Mouse (Mus musculus): Measurements from ENCODE around the gene Nudcd3. TPM values are rescaled to one million over a fixed set of nuclear protein-coding genes. Genes with fewer than 3 reads are reported as not detected.
A peak's percentile ranks its signal among the peaks of the same experiment; 100 is the strongest.
"Not testable (repeated sequence)": the region's sequence is repeated elsewhere in the genome, so short reads cannot be mapped to it uniquely, and the experiment has no call there.

Gene Nudcd3
- total RNA-seq, 2 experiments from 2014 or later = 118 to 121 TPM

DNA sequence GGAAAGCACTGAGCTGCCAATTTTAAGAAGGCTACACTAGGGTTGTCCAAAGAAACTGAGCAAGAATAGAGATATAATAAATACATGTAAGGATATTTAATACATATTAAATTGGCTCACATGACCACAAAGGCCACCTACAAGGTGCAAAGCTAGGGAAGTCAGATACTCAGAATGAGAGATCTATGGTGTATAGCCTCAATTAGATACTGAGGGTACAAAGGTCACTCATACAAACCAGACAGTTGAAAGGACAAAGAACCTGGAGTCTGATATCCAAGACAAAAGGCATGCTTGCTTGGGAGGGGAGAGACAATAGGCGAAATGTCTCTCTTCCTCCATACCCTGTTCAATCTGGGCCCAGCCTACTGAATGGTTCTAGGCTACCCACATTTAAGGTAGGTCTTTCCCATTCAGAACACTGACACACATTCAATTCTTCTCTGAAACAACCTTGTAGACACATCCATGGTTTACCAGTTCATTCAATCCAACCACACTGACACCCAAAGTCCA, 76.6 kb downstream of the Nudcd3 start:
- DNase-seq (ENCODE audit: low spot score in 2 of 2) = no peak

DNA sequence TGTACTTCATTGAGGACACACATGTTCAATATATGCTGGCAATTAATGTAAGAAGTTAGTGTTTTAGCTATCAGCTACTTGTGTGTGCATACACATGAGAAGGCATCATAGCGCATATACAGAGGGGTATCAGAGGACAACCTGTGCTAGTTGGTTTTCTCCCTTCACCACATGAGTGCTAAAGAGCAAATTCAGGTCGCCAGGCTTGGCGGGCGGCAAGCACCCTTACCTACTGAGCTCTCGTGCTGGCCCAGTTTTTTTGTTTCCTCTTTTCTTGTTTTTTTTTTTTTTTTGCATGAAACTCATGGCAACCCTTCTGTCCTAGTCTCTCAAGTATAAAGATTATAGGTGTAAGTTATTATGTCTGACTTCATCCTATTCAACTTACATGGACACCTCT, 77.6 kb downstream of the Nudcd3 start:
- DNase-seq (ENCODE audit: low spot score in 2 of 2) = no peak

DNA sequence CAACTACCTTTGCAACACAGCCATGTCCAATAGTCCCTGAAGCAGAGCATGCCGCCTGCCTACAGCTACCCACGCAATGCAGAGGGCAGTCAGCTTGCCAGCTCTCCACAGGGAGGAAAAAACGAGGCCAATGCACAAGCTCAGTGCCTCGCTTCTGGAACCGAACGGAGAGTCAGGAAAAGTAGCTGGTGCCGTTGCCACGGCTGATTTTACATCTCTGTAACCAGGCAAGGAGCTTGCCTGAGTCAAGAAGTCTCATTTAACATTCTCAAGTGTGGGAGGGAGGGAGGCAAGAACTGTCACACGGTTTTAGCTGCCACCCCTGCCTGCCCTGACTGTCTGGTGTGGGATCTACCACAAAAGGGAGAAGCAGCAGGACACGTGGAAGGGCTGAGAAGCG, 79.6 kb downstream of the Nudcd3 start:
- peak; percentile 61 to 74 for DNase-seq (ENCODE audit: low spot score in 2 of 2)

DNA sequence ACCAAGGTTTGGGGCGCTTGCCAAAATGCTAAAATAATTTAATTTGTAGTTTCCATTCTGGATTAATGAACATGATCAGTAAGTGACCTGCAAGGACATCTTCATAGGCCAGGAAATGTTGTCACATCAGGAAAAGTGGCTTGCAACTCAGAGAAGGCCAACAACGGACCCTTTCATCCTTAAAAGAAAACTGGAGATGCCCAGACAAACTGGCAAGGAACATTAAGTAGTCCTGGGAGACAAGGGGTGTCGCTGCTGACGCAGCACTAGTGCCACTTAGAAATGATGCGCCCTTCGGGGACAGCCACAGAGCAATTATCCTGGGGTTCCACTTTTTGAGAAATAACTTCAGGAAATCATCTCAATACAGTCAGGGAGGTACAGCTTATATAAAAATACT, 80.2 kb downstream of the Nudcd3 start:
- no peak for DNase-seq (ENCODE audit: low spot score in 2 of 2)

DNA sequence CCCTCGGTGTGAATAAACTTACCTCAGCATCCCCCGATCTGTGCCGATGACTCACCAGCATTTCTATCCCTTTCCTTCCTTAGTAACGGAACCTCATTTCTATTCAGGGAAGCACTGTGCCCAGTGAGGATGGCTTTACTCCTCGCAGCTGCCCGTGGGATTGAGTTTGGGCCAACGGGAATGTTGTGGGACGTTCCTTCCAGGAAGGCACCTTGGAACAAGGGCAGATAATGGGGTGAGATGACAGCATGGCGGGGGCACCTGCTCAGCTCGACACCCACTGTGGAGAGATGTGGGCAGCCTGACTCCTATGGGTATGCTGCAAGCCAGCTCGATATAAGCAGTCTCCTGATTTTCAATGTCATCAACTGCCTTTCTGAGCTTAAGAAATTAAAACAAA, 80.9 kb downstream of the Nudcd3 start:
- peak in 1 of 2 experiments; percentile 59 for DNase-seq (ENCODE audit: low spot score in 2 of 2)

DNA sequence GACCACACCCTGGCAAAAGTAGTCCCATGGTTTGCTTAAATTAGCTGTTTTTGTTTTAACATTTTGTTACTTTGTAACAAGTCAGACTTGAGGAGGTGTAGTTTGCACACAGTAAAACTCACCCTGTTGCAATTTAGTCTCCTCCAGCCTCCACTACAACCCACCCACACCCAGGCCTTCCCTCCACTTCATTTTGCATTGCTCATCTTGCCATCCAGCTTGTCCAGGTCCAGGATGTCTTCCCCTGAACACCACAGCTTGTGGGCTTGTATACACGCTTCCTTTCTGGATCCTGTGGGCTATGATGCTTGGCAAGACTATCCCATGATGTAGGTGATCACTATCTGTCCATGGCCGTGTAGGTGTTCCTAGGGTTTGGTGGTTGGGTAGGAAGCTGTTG, 82.3 kb downstream of the Nudcd3 start:
- DNase-seq (ENCODE audit: low spot score in 2 of 2) = no peak

DNA sequence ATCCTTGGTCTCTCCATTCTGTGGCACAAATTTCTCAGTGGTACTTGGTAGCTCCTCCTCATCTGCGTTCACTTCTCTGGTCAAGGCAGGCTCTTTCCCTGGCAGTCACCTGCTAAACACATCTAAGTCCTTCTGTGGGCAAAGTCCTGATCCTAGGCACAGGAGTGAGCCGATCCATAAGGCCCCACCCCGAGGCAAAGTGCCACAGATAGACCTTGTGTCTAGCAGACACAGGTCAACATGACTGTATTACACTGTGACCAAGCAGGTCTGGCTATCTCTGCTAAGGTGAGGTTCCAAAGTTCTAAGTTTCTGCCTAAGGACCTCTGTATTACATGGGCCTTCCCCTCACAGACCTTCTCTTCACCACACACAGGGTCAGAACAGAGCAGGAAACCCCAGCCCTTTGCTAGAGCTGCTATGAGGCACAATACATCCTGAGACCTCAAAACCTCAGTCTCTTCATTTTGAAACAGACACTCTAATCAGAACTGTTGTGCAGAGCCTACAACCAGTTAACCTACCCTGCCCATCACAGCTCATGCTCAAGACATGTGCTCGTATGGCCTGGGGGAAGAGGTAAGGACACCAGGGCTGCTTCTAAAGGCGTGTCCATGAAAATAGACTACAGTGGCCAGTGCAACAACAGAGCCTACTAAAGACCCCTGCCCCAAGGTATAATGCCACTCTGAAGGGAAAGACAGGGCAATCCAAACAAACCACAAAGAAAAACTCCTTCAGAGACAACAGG, 88.3 kb downstream of the Nudcd3 start:
- no peak for DNase-seq (ENCODE audit: low spot score in 2 of 2)

DNA sequence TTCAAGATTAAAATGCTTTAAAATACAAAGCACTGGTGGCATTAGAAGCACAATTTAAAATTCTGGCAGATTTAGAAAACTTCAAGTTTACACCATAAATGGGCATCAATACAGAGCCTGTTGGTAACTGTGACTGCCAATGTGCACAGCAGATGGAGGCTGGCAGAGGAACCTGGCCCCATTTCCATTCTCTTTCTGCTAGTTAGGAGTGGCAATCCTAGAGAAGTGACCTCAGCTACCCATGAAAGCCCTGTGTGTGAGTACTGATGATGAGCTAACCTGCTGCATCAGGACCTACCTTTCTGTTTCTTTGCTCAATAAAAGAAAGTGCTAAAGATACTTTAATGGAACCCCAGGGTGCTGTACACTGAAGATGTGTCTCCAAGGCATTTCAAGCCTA, 90.2 kb downstream of the Nudcd3 start:
- peak; percentile 73 to 91 for DNase-seq (ENCODE audit: low spot score in 2 of 2)

DNA sequence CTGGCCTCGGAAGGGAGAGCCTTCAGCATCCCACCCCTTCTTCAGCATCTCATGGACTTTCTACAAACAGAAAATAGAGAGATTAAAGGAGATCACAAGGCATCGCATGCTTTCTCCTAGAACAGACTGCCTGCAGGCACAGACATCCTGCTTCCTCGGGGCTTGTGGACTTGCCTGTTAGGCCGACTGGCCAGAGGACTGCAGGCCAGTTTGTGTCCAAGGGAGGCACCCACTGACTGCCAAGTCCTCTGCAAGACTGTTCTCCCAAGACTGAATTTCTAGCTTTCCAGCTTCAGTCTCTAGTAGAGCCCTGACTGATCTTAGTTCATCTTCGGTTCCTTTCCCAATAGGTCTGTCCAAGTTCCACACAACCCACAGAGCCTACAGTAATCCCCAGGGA, 91.9 kb downstream of the Nudcd3 start:
- DNase-seq (ENCODE audit: low spot score in 2 of 2) = no peak

DNA sequence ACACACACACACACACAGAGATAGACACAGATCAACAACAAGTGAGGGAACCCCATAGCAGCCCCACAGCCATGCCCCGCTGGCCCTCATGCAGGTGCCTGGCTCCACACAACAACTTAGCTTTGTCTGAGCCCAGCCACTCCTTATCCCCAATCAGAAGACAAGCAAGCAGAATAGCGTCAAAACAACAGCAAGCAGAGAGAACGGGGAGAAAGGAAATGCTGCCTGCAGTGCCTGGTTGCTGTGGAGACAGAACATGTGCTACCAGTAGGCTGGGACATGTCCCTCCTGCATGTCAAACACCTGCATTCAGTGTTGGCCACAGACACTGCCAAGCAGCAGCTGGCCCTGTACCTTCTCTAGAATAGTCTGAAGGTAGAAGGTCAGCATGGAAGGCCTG, 92.5 kb downstream of the Nudcd3 start:
- peak in 1 of 2 experiments; percentile 63 for DNase-seq (ENCODE audit: low spot score in 2 of 2)

DNA sequence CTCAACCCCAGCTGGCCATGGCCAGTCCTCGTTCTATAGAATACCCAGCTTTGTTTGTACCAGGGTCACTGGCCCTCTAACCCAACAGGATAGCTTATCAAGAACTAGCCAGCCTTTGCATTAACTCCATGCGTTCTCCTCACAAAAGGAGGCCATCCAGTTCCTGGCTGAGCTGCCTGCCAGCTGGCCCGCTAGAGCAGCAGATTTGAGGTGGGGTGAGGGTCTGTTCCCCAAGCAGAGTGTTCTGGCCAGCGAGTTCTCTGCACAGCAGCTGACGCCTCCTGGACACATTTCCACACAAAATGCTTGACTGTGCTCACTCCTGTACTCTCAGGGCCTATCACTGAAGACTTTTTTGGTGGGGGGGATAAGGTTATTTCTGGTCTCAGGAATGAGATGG, 95.5 kb downstream of the Nudcd3 start:
- peak; percentile 70 to 85 for DNase-seq (ENCODE audit: low spot score in 2 of 2)

DNA sequence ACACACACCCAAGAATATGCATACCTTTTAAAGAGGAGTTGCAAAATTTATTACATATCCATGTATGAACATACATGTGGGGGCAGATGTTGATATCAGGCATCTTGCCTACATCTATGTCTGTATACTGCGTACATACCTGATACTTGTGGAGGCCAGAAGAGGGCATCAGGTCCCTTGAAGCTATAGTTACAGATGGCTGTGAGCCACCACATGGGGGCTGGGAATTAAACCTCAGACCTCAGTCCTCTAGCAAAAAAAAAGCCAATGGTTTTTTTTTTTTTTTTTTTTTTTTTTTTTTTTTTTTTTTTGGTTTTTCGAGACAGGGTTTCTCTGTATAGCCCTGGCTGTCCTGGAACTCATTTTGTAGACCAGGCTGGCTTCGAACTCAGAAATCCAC, 103.6 kb downstream of the Nudcd3 start:
- DNase-seq (ENCODE audit: low spot score in 2 of 2) = not testable (repeated sequence)

DNA sequence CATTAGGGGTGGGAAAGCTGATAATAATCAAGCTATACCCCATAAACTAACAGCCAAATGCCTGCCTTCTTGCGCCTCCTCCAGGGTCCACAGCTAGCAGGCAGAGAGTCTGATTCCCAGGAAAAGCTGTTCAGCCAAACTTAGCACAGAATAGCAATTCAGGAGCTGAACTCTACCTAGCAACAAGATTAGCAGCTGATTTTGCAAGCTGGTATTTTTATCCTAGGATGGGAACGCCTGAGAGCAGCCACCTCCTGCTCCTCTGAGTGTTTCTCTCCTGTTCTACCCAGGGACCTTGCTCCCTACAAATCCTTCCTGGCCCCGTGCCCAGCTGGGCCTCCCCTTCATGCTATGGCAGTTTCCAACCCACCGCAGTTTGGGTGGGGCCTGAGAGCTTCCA, 113.2 kb downstream of the Nudcd3 start:
- DNase-seq (ENCODE audit: low spot score in 2 of 2) = peak in 1 of 2 experiments; percentile 78

DNA sequence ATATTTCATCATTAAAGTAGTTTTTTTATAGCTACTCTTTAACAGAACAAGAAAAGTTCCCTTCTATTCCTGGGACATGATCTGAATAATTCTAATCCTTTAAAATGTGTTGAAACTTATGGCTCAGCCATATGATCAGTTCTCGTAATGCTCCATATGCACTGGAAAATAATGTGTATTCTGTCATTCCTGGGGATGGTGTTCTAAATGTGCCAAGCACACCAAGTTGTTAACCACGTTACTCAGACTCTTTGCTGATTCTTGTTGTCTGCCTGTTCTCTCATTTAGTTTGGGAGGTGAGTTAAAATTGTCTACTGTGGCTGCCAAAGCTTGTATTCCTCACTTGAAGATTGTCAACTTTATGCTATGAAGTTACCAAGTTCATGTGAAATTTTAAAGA, 121.5 kb downstream of the Nudcd3 start:
- DNase-seq (ENCODE audit: low spot score in 2 of 2) = no peak

DNA sequence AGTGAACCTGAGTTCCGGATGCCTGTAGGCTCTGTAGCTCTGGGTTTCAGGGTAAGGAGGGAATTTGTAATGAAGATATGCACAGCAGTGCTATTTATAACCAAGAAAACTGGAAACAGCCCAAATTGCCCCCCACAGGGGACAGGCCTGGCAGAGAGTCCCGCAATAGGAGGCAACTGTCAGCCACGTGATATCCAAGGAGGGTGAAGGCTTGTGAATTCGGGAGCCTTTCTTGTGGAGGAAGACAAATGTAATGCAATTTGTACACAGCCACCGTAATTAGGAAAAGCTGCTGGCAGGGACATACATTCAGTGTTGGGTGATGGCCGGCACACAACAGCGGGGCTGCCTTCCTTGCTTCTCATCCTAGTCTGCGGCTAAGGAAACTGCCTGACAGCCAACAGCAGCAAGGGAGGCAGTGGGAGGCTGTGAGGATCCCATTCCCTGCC, 124.6 kb downstream of the Nudcd3 start:
- DNase-seq (ENCODE audit: low spot score in 2 of 2) = no peak

DNA sequence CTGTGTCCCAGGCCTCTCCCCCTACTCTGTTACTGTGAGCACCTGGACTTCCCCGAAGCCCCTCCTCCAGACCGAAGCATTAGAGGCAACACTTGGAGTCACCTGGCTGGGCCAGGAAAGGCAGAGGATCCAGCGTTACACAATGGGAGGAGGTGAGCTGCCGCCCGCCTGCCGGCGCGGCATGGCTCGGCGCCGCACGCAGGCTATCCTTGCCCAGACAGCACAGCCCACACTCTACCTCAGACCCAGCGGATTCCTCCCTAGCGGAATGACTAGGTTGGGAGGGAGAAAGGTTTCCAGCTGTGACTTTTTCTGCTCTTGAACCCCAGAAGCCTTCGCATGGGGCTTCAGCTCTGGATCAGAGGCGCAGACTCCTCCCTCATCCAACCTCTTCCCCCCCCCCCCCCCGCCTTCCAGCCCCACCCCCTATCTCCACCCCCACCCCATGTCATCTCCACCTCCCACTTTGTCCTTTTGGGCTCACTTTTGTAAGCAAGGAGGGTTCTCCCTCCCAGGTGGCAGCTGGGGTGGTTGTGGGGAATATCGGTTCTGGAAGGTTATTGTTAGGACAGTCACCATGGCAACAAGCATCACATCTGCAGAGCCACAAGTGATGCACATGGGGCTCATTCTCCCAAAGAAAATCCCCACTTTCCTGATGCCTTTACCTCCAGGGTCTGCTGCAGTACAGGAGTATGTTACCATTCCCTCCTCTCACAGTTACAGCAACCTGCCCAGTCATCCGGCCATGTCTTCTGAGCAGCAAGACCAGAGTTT, 131.8 kb downstream of the Nudcd3 start:
- peak in 1 of 2 experiments; percentile 54 for DNase-seq (ENCODE audit: low spot score in 2 of 2)

DNA sequence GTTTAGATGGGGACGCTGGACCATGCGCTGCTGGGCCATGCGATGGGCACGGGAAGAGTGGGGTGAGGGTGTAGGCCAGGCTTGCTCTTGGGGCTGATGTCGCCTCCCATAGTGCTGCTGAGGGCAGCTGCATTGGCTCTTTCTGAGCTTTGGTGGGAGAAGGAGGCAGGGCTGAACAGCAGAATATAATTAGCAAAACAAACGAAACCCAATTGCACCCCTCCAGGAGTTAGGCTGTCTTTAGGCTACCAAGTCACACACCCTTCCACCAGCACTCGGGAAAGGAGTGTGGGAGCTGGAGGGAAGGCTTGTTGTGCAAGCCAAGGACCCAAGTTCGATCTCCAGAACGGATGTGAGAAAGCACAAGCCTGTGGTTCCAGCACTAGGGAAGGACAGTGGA, 133.1 kb downstream of the Nudcd3 start:
- no peak for DNase-seq (ENCODE audit: low spot score in 2 of 2)

DNA sequence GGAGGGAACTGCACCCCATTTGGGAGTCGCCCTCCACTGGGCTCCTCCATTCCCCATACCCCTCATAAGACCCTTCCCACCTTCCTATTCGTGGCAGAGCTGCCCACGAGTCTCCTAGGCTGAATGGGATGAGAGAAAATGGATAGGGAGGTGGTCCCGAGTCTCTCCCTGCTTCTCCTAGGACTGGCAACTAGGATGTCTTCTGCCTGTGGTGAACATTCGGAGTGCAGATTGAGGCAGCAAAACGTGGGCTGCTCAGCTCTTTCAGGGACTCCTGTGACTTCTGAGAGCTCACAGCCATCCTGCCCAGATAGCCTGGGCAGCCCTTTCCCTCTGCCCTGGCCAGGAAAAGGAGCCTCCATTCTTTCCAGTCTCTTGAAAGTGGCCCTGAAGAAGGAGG, 134.0 kb downstream of the Nudcd3 start, which contains the start of gene Camk2b:
TSS of gene Camk2b (minus strand) at position 187 of the 400 bp plus-strand sequence.
- peak in 1 of 2 experiments; percentile 48 for DNase-seq (ENCODE audit: low spot score in 2 of 2)

DNA sequence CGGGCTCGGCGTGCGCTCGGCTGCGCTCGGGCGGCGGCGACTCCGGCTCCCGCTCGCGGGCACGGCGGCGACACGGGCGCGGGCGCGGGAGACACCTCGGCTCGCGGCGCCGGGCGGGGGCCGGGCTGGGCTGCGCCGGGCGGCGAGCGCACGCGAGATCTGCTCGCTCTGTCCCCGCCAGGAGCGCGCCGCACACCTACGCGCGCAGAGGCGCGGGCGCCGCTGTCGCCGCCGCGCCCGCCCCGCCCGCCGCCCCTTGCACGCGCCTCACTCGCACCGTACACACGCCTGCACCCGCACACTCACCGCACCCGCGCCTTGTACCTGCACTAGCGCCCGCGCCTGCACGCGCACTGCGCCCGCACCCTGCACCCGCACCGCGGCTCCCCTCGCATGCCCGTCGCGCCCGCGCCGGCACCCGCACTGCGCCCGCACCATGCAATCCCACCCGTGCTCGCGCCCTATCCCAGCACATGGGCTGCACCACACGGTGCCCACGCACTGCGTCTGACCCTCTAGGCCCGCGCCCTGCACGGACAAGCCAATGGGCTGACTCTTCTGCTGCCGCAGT, 134.6 kb downstream of the Nudcd3 start:
- peak; percentile 58 to 76 for DNase-seq (ENCODE audit: low spot score in 2 of 2)

DNA sequence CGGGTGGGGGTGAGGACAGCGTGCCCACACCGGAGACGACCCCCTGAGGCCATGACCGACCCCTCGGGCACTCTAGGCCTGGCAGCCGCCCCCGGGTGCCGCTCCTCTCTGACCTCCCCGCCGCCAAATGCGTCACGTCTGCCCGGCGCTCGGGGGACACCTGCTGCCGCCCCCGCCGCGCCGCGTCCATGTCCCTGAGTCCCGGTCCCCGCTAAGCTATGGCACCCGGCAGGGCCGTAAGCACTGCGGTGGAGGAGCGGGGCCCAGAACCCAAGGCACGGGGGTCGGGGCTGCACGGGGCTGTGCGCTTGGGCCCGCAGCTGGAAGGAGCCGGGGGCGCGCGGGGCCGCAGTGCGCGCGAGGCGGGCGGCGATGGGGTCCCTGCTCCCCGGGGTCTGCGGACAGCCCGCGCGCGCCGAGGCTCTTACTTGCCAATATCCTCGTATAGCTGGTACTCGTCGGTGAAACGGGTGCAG, 135.1 kb downstream of the Nudcd3 start:
- peak in 1 of 2 experiments; percentile 45 for DNase-seq (ENCODE audit: low spot score in 2 of 2)

DNA sequence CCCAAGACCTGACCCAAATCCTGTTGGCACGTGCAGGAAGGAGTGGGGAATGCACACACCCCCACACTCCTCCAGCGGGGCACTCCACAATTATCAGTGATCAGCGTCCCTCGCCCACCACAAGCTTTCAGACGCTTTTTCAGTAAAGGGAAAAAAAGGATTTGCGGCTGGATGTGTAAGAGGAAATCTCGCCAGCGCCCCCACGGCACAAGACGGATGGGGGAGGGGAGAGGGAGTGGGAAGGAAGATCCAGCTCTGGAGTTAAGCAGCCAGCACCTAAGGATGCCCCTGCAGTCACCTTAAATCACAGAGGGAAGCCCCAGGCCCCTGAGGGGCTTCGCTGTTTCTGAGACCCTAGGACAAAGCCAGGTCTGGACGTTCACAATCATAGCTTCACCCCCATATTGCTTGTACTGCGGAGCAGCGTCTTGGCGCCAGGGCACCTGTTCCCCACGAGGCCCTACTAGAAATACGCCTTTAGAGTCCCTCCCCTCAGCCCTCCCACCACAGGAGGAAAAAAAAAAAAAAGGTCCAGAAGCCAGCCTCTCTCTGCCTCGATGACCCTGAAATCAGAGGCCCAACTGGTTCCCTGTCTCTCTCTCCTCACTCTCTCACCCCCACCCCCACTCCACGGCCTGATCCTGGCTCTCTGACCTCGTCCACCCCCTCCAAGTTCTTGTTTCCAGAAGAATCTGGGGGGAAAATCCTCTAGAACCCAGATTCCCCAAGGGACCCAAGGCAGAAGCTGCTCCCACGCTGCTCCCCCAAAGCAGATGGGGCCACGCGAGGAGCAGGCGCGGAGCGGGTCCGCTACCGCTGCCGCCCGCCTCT, 135.8 kb downstream of the Nudcd3 start:
- peak; percentile 53 to 62 for DNase-seq (ENCODE audit: low spot score in 2 of 2)

Data from layer of hippocampus, adult 18-20 months (tissue).